Mouse (Mus musculus): ENCODE results near the gene Palm2.

GRCm38 (mm10) chr4:57688131-57688530 lies 254.1 kb downstream of the Palm2 start:
- no peak for TF ChIP-seq EP300 (IDR thresholded peaks at IDR 0.05; ENCODE audit: low read depth)
- TF ChIP-seq CTCF (IDR thresholded peaks at IDR 0.05; ENCODE audit: low read depth), result no peak

Data from liver, embryonic 14.5 days (tissue).